Mouse (Mus musculus) 416B (cell line): ENCODE measurements around the gene Hes2.

Experiments used
- DNase-seq: peaks from one replicate; pipeline ENCODE4 v3.0.0; 2011; ENCODE audit warnings: low read depth

The Hes2 gene

GRCm38 (mm10) chr4:152158585-152159284 is at the start of gene Hes2:
TSS of gene Hes2 (plus strand) at chr4:152158867.
- no peak for DNase-seq

GRCm38 (mm10) chr4:152109509-152109908 is 49.2 kb upstream of the Hes2 start:
- DNase-seq = no peak

- DNase-seq = no peak
Observed at GRCm38 (mm10) chr4:152110689-152111088, 48.0 kb upstream of the Hes2 start.

GRCm38 (mm10) chr4:152112329-152112728 is 46.3 kb upstream of the Hes2 start:
- no peak for DNase-seq

- no peak for DNase-seq
Observed at GRCm38 (mm10) chr4:152114080-152114479, 44.6 kb upstream of the Hes2 start.

GRCm38 (mm10) chr4:152115921-152116612 is 42.6 kb upstream of the Hes2 start, which contains the start of gene Tnfrsf25:
TSS of gene Tnfrsf25 (plus strand) at chr4:152115934.
- no peak for DNase-seq

- no peak for DNase-seq
Observed at GRCm38 (mm10) chr4:152117538-152117937, 41.1 kb upstream of the Hes2 start.

- DNase-seq = no peak
Observed at GRCm38 (mm10) chr4:152119396-152120292, 39.0 kb upstream of the Hes2 start.

- DNase-seq = no peak
Observed at GRCm38 (mm10) chr4:152120311-152121182, 38.1 kb upstream of the Hes2 start.

GRCm38 (mm10) chr4:152121183-152121505 is 37.5 kb upstream of the Hes2 start:
- no peak for DNase-seq

GRCm38 (mm10) chr4:152124361-152124961 is 34.2 kb upstream of the Hes2 start:
- DNase-seq = no peak

GRCm38 (mm10) chr4:152125161-152126025 is 33.3 kb upstream of the Hes2 start:
- DNase-seq = no peak

- no peak for DNase-seq
Observed at GRCm38 (mm10) chr4:152126026-152126920, 32.4 kb upstream of the Hes2 start.

GRCm38 (mm10) chr4:152127884-152128283 is 30.8 kb upstream of the Hes2 start:
- no peak for DNase-seq

GRCm38 (mm10) chr4:152128784-152129183 is 29.9 kb upstream of the Hes2 start:
- no peak for DNase-seq

GRCm38 (mm10) chr4:152129395-152129930 is 29.2 kb upstream of the Hes2 start:
- no peak for DNase-seq

GRCm38 (mm10) chr4:152130771-152131653 is 27.7 kb upstream of the Hes2 start:
- DNase-seq = no peak
